Mouse (Mus musculus): Measurements from ENCODE around the gene Spink4. TPM values are rescaled to one million over a fixed set of nuclear protein-coding genes. Genes with fewer than 3 reads are reported as not detected.
A peak's percentile ranks its signal among the peaks of the same experiment; 100 is the strongest.

Spink4 gene
- polyA plus RNA-seq, 1 experiment = not detected

- no peak overlapping the region for H3K4me3 ChIP-seq (ENCODE audit: low read depth, low read length)
- peaks cover 47% of the 10 kb centered on the region for H3K36me3 ChIP-seq (ENCODE audit: control insufficient read depth, insufficient read depth, low read length, poor library complexity, severe bottlenecking)
- TF ChIP-seq POLR2A (IDR thresholded peaks at IDR 0.05; ENCODE audit: insufficient read depth, low read length) = no peak
- no peak for TF ChIP-seq CTCF (IDR thresholded peaks at IDR 0.05; ENCODE audit: low read depth, low read length)
- H3K27ac ChIP-seq (ENCODE audit: insufficient read depth, low read length) = no peak overlapping the region
- H3K9ac ChIP-seq (ENCODE audit: low read depth, poor library complexity, severe bottlenecking) = no peak overlapping the region
- H3K4me1 ChIP-seq (ENCODE audit: control insufficient read depth, insufficient read depth, low read length) = no peaks in the 10 kb centered on the region
- H3K9me3 ChIP-seq (replicated peaks; ENCODE audit: control insufficient read depth, insufficient read depth, low read length, poor library complexity, severe bottlenecking) = no peaks in the 10 kb centered on the region
- H3K27me3 ChIP-seq (ENCODE audit: control insufficient read depth, insufficient read depth, low read length, poor library complexity, severe bottlenecking) = no peaks in the 10 kb centered on the region
Observed at GRCm38 (mm10) chr4:40955942-40956341, 36.1 kb downstream of the Spink4 start.

- Histone ChIP-seq H3K9me3 (replicated peaks; ENCODE audit: control insufficient read depth, insufficient read depth, low read length, poor library complexity, severe bottlenecking) (no peaks in the 10 kb centered on the region), H3K36me3 (ENCODE audit: control insufficient read depth, insufficient read depth, low read length, poor library complexity, severe bottlenecking) (peaks cover 29% of the 10 kb centered on the region), H3K9ac (ENCODE audit: low read depth, poor library complexity, severe bottlenecking) (no peak overlapping the region), H3K27me3 (ENCODE audit: control insufficient read depth, insufficient read depth, low read length, poor library complexity, severe bottlenecking) (no peaks in the 10 kb centered on the region), H3K27ac (ENCODE audit: insufficient read depth, low read length) (no peak overlapping the region), H3K4me3 (ENCODE audit: low read depth, low read length) (no peak overlapping the region), H3K4me1 (ENCODE audit: control insufficient read depth, insufficient read depth, low read length) (no peaks in the 10 kb centered on the region)
- no peak for TF ChIP-seq POLR2A (IDR thresholded peaks at IDR 0.05; ENCODE audit: insufficient read depth, low read length)
- no peak for TF ChIP-seq CTCF (IDR thresholded peaks at IDR 0.05; ENCODE audit: low read depth, low read length)
- TF ChIP-seq EP300 (IDR thresholded peaks at IDR 0.05; ENCODE audit: insufficient read depth, low read depth, low read length) = no peak
Observed at GRCm38 (mm10) chr4:40963536-40963935, 43.7 kb downstream of the Spink4 start.

DNA sequence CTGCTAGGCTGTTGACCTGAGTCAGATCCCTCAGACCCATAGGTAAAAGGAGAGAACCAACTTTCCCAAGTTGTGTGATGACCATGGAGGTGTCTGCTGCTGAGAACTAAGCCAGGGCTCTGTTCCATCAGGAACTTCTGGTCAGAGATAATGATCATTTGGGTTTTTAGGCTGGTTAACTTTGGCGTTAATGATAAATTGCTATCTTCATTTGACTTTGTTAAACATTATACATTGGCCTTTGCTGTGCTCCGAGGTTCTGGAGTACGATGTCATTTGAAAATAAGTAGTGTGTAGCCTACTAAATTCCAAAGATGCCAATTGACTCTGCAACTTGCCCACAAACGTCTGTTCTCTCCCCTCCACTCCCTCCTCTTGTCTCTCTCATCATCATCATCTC is 49.3 kb downstream of the Spink4 start:
- Histone ChIP-seq H3K4me1 (ENCODE audit: control insufficient read depth, insufficient read depth, low read length) (no peaks in the 10 kb centered on the region), H3K36me3 (ENCODE audit: control insufficient read depth, insufficient read depth, low read length, poor library complexity, severe bottlenecking) (peaks cover 6% of the 10 kb centered on the region; the same call in 1 of the 2 replicates), H3K4me3 (ENCODE audit: low read depth, low read length) (no peak overlapping the region), H3K27ac (ENCODE audit: insufficient read depth, low read length) (no peak overlapping the region), H3K9me3 (replicated peaks; ENCODE audit: control insufficient read depth, insufficient read depth, low read length, poor library complexity, severe bottlenecking) (no peaks in the 10 kb centered on the region), H3K27me3 (ENCODE audit: control insufficient read depth, insufficient read depth, low read length, poor library complexity, severe bottlenecking) (no peaks in the 10 kb centered on the region), H3K9ac (ENCODE audit: low read depth, poor library complexity, severe bottlenecking) (no peak overlapping the region)
- no peak for TF ChIP-seq EP300 (IDR thresholded peaks at IDR 0.05; ENCODE audit: insufficient read depth, low read depth, low read length)
- no peak for TF ChIP-seq CTCF (IDR thresholded peaks at IDR 0.05; ENCODE audit: low read depth, low read length)
- no peak for TF ChIP-seq POLR2A (IDR thresholded peaks at IDR 0.05; ENCODE audit: insufficient read depth, low read length)

GRCm38 (mm10) chr4:40969781-40970591 is 50.1 kb downstream of the Spink4 start:
- no peaks in the 10 kb centered on the region for H3K9me3 ChIP-seq (replicated peaks; ENCODE audit: control insufficient read depth, insufficient read depth, low read length, poor library complexity, severe bottlenecking)
- peak overlapping the region; percentile 75 for H3K9ac ChIP-seq (ENCODE audit: low read depth, poor library complexity, severe bottlenecking)
- TF ChIP-seq EP300 (IDR thresholded peaks at IDR 0.05; ENCODE audit: insufficient read depth, low read depth, low read length) (no peak), POLR2A (IDR thresholded peaks at IDR 0.05; ENCODE audit: insufficient read depth, low read length) (no peak), CTCF (IDR thresholded peaks at IDR 0.05; ENCODE audit: low read depth, low read length) (no peak)
- no peaks in the 10 kb centered on the region for H3K4me1 ChIP-seq (ENCODE audit: control insufficient read depth, insufficient read depth, low read length)
- H3K4me3 ChIP-seq (ENCODE audit: low read depth, low read length) = peak overlapping the region; percentile 98
- peaks cover 6% of the 10 kb centered on the region; the same call in 1 of the 2 replicates for H3K36me3 ChIP-seq (ENCODE audit: control insufficient read depth, insufficient read depth, low read length, poor library complexity, severe bottlenecking)
- no peaks in the 10 kb centered on the region for H3K27me3 ChIP-seq (ENCODE audit: control insufficient read depth, insufficient read depth, low read length, poor library complexity, severe bottlenecking)
- H3K27ac ChIP-seq (ENCODE audit: insufficient read depth, low read length) = no peak overlapping the region

- no peaks in the 10 kb centered on the region for H3K9me3 ChIP-seq (replicated peaks; ENCODE audit: control insufficient read depth, insufficient read depth, low read length, poor library complexity, severe bottlenecking)
- H3K27me3 ChIP-seq (ENCODE audit: control insufficient read depth, insufficient read depth, low read length, poor library complexity, severe bottlenecking) = no peaks in the 10 kb centered on the region
- TF ChIP-seq POLR2A (IDR thresholded peaks at IDR 0.05; ENCODE audit: insufficient read depth, low read length) (no peak), CTCF (IDR thresholded peaks at IDR 0.05; ENCODE audit: low read depth, low read length) (no peak), EP300 (IDR thresholded peaks at IDR 0.05; ENCODE audit: insufficient read depth, low read depth, low read length) (no peak)
- peak overlapping the region; percentile 98 for H3K4me3 ChIP-seq (ENCODE audit: low read depth, low read length)
- H3K27ac ChIP-seq (ENCODE audit: insufficient read depth, low read length) = 0 out of 2 replicates have a peak overlapping the region, but pooled peaks have one; percentile 26
- H3K36me3 ChIP-seq (ENCODE audit: control insufficient read depth, insufficient read depth, low read length, poor library complexity, severe bottlenecking) = peaks cover 8% of the 10 kb centered on the region; the same call in 1 of the 2 replicates
- H3K9ac ChIP-seq (ENCODE audit: low read depth, poor library complexity, severe bottlenecking) = peak overlapping the region; percentile 75
- H3K4me1 ChIP-seq (ENCODE audit: control insufficient read depth, insufficient read depth, low read length) = no peaks in the 10 kb centered on the region
Observed at GRCm38 (mm10) chr4:40970592-40970841, 50.7 kb downstream of the Spink4 start.
